Mouse (Mus musculus): Measurements from ENCODE around the gene Slc16a5. TPM values are rescaled to one million over a fixed set of nuclear protein-coding genes. Genes with fewer than 3 reads are reported as not detected.
"Not testable (repeated sequence)": the region's sequence is repeated elsewhere in the genome, so short reads cannot be mapped to it uniquely, and the experiment has no call there.

Slc16a5 gene
- polyA plus RNA-seq, 1 experiment from 2014 or later = 0.15 TPM

DNA sequence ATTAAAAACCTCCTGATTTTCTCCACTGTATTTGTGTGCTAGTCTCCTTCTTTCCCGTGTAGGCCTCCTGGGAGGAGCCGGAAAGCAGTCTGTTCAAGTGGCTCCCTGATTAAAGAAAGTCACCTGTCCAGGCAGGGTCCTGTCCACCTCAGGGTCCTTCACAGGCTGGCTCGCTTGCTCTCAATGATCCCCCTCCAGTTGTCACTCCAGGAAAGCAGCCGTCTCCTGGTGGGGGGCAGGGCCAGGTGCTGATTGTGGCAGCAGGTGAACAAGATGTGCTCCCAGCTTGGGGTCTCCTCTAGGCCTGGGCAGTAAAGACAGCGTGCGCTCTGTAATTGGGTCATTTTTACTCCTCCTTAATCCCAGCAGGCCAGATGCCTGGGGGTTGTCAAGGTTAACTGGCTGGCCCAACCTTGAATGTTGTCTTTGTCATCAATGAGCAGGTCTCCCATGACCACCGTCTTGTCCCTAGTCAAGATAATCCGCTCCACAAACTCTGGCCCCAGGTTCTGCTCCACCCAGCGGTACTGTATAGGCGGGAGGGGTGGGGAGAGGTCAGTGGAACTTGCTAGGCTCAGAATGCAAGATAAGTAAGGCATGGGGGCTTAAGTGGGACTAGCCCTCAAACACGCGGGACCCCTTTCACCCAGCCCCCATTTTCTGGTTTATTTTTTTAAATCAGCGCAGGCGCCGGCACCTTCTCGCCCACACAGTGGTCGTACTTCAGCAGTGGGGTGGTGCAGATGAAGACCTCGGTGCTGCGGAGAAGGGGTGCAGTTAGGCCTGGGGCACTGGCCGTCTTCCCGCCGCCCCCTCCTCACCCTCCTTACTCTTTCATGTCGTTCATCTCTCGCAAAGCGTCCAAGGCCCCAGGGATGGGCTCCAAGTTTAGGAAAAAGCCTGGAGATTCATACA is 28.4 kb downstream of the Slc16a5 start:
- peak; percentile 54; the same call in 1 of the 2 replicates for ATAC-seq (ENCODE audit: low FRiP score, low read depth)
- Histone ChIP-seq H3K27me3 (no peaks in the 10 kb centered on the region), H3K4me2 (replicated peaks) (peak overlapping the region; percentile 85), H3K4me1 (peaks cover 14% of the 10 kb centered on the region), H3K36me3 (peaks cover 19% of the 10 kb centered on the region), H3K9me3 (no peaks in the 10 kb centered on the region), H3K9ac (peak overlapping the region; percentile 78), H3K4me3 (peak overlapping the region; percentile 65), H3K27ac (peak overlapping the region; percentile 49; the same call in 1 of the 2 replicates)
- 23% methylated on average over 25 of the region's 25 CpGs for WGBS

DNA sequence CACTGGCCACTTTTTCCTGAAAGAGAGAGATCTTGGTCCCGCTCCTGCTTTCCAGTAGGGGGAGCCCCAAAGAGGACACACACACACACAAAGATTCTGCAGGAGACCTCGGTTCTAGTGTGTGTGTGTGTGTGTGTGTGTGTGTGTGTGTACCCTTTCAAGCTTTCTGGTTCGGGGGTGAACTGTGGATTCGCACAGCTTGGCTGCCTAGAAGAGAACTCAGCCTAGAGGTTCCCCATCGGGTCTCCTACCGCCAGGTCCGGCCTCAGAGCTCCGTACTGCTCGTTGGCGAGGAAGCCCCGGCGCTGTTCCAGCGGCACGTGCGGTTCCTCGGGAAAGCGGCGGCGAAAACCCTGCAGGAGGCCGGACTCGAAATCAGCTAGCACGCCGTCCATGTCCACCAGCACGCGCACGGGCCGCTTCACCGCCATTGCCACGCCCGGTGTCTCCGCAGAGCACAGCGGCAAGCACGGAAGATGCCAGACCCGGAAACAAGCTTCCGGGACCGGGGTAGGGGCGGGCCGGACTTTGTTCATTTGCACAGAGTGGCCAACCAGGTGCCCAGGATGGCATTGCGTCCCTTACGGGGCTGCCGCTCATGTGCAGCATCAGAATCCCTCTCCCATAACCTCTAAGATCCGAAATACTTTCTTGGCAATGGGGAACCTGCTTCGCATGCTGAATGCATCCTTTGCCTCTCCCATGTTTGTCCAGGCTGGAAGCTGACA is 29.2 kb downstream of the Slc16a5 start, which contains the start of gene Nt5c:
Gene Nt5c (minus strand): TSS at position 507 of the 728 bp plus-strand sequence.
- Histone ChIP-seq H3K4me2 (replicated peaks) (peak within 1 kb of the TSS; percentile 85), H3K27me3 (no peaks in the 10 kb centered on the region), H3K4me1 (peaks cover 14% of the 10 kb centered on the region), H3K36me3 (peaks cover 19% of the 10 kb centered on the region), H3K9ac (peak within 1 kb of the TSS; percentile 78), H3K27ac (peak within 1 kb of the TSS; percentile 79), H3K4me3 (peak within 1 kb of the TSS; percentile 65), H3K9me3 (no peaks in the 10 kb centered on the region)
- ATAC-seq (ENCODE audit: low FRiP score, low read depth) = peak; percentile 82
- WGBS = under 1% methylated on average over 43 of the region's 43 CpGs

GRCm38 (mm10) chr11:115492387-115492786 is 30.1 kb downstream of the Slc16a5 start:
- H3K27ac ChIP-seq = no peak overlapping the region
- peak overlapping the region; percentile 85 for H3K4me2 ChIP-seq (replicated peaks)
- peaks cover 14% of the 10 kb centered on the region for H3K4me1 ChIP-seq
- H3K9me3 ChIP-seq = no peaks in the 10 kb centered on the region
- H3K36me3 ChIP-seq = peaks cover 27% of the 10 kb centered on the region
- ATAC-seq (ENCODE audit: low FRiP score, low read depth) = no peak
- peak overlapping the region; percentile 78 for H3K9ac ChIP-seq
- peak overlapping the region; percentile 65 for H3K4me3 ChIP-seq
- 41% methylated on average over 6 of the region's 6 CpGs for WGBS
- H3K27me3 ChIP-seq = no peaks in the 10 kb centered on the region

DNA sequence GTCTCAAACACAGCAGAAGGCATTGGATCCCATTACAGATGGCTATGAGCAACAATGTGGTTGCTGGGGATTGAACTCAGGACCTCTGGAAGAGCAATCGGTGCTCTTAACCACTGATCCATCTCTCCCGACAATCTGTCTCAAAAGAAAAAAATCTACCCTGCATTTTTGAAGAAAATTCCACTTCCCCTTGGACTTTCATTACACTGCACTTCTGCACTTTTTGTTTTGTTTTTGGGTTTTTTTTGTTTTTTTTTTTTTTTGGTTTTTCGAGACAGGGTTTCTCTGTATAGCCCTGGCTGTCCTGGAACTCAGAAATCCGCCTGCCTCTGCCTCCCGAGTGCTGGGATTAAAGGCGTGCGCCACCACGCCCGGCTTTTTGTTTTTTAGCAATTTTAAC is 34.3 kb downstream of the Slc16a5 start:
- WGBS = 83% methylated on average over 9 of the region's 9 CpGs

GRCm38 (mm10) chr11:115502636-115503035 is 40.4 kb downstream of the Slc16a5 start:
- ATAC-seq (ENCODE audit: low FRiP score, low read depth) = no peak
- H3K4me2 ChIP-seq (replicated peaks) = no peak overlapping the region
- H3K27me3 ChIP-seq = no peaks in the 10 kb centered on the region
- no peaks in the 10 kb centered on the region for H3K9me3 ChIP-seq
- no peak overlapping the region for H3K4me3 ChIP-seq
- no peak overlapping the region for H3K27ac ChIP-seq
- peaks cover 62% of the 10 kb centered on the region for H3K36me3 ChIP-seq
- no peaks in the 10 kb centered on the region for H3K4me1 ChIP-seq
- 86% methylated on average over 6 of the region's 6 CpGs for WGBS
- no peak overlapping the region for H3K9ac ChIP-seq

More for the DNA sequence above, 34.3 kb downstream of the Slc16a5 start:
- H3K4me2 ChIP-seq (replicated peaks); H3K4me1 ChIP-seq; ATAC-seq (ENCODE audit: low FRiP score, low read depth); H3K9ac ChIP-seq; H3K27me3 ChIP-seq; H3K9me3 ChIP-seq; H3K4me3 ChIP-seq; H3K27ac ChIP-seq: not testable (repeated sequence)
- H3K36me3 ChIP-seq = peaks cover 50% of the 10 kb centered on the region

DNA sequence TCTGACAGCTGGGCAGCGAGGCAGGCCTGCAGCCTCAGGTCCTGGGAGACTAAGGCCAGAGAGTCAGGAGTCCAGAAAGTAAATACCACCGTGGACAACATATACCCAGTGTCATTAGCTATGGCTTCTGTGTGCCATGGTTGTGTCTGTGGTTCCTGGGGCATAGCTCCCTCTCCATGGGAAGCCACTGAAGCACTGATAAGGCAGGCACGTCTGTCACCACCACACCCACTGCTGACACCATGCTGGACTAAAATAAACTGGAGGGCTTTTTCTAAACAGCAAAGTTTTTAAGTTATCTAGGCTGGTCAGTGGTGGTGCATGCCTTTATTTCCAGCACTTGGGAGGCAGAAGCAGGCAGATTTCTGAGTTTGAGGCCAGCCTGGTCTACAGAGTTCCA is 44.3 kb downstream of the Slc16a5 start:
- H3K4me1 ChIP-seq = peaks cover 24% of the 10 kb centered on the region
- no peak overlapping the region for H3K9ac ChIP-seq
- no peak for ATAC-seq (ENCODE audit: low FRiP score, low read depth)
- H3K27me3 ChIP-seq = no peaks in the 10 kb centered on the region
- H3K4me2 ChIP-seq (replicated peaks) = no peak overlapping the region
- H3K27ac ChIP-seq = no peak overlapping the region
- no peaks in the 10 kb centered on the region for H3K9me3 ChIP-seq
- peaks cover 26% of the 10 kb centered on the region for H3K36me3 ChIP-seq
- H3K4me3 ChIP-seq = no peak overlapping the region
- 79% methylated on average over 3 of the region's 3 CpGs for WGBS

DNA sequence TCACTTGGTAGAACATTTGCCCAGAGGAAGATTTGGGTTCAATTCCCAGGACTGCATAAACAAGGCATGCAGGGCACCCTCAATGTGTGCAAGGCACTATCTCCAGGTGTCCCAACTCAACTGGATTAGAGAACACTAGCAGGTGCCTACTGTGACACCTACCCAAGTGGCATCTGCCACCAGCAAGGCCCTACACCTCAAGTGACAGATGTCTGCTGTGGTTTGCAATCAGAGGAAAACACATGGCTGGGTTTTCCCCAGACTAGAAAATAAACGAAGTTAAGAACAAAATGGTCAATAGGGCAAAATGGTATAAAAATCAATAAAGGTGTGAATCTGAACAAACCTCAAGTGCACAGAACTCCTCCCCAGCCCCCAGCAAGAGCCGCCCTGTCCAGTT is 45.8 kb downstream of the Slc16a5 start:
- no peak for ATAC-seq (ENCODE audit: low FRiP score, low read depth)
- no peak overlapping the region for H3K4me2 ChIP-seq (replicated peaks)
- H3K36me3 ChIP-seq = peaks cover 13% of the 10 kb centered on the region
- no peak overlapping the region for H3K4me3 ChIP-seq
- H3K9ac ChIP-seq = no peak overlapping the region
- H3K27ac ChIP-seq = no peak overlapping the region
- H3K4me1 ChIP-seq = peaks cover 39% of the 10 kb centered on the region
- 87% methylated on average over 2 of the region's 2 CpGs for WGBS
- no peaks in the 10 kb centered on the region for H3K9me3 ChIP-seq
- no peaks in the 10 kb centered on the region for H3K27me3 ChIP-seq

DNA sequence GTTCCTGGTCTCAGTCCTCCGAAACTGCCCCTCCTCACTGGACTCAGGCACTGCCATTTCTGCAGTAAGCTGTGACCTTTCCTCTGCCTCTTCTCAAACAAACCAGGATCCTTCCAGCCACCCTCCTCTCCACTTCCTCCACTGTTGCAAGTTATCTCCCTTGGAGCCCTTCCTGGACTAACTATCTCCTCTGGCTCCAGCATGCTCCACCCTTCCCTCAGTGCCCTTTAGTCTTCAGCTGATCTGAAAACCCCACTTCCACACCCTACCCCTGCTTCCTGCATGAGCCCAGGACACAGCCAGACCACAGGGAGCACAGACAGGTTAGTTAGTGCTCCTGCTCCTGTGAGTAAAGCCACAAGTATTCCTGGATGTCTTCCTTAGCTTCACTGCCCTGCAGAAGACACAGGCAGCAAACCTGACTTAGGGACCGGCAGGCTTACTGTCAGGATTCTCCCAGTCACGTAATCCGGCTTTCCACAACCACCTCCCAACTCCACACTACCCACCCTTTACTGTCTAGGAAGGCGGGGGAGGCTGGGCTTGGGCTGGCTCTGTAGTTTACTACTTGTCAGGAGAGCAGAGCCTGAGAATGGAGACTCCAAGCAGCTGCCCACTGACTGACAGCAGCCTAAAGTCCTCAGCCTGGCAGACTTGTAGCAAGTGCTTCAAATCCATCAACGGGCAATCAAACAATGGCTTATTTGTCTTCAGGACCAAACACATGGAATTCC is 47.7 kb downstream of the Slc16a5 start:
- Histone ChIP-seq H3K4me2 (replicated peaks) (peak overlapping the region; percentile 89), H3K9ac (peak overlapping the region; percentile 98; the same call in 1 of the 2 replicates)
- WGBS = 50% methylated on average over 6 of the region's 6 CpGs

DNA sequence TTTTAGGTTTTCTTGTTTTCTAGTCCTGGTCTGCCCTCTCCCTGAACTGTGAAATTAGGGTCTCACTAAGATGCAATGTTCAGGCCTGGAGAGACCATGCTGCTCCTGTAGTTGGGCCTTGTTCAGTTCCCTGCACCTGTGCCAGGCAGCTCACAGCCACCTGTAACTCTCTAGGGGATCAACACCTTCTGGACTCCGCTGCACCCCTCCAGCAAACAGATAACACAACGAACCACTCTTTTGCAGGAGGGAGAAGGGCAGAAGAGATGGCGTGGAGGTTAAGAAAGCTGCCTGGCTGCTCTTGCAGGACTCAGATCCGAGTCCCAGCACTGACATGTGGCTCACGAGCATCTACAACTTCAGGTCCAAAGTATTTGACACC is 48.2 kb downstream of the Slc16a5 start:
- H3K27ac ChIP-seq = 0 out of 2 replicates have a peak overlapping the region, but pooled peaks have one; percentile 44
- peaks cover 3% of the 10 kb centered on the region; the same call in 1 of the 2 replicates for H3K36me3 ChIP-seq
- H3K27me3 ChIP-seq = no peaks in the 10 kb centered on the region
- peaks cover 41% of the 10 kb centered on the region for H3K4me1 ChIP-seq
- no peaks in the 10 kb centered on the region for H3K9me3 ChIP-seq
- peak overlapping the region; percentile 89 for H3K4me2 ChIP-seq (replicated peaks)
- H3K4me3 ChIP-seq = peak overlapping the region; percentile 100
- 56% methylated on average over 5 of the region's 5 CpGs for WGBS
- ATAC-seq (ENCODE audit: low FRiP score, low read depth) = no peak
- peak overlapping the region; percentile 98; the same call in 1 of the 2 replicates for H3K9ac ChIP-seq

More for the DNA sequence above, 47.7 kb downstream of the Slc16a5 start:
- peak overlapping the region; percentile 100; the same call in 1 of the 2 replicates for H3K4me3 ChIP-seq
- peak overlapping the region; percentile 44; the same call in 1 of the 2 replicates for H3K27ac ChIP-seq
- no peak for ATAC-seq (ENCODE audit: low FRiP score, low read depth)
- no peaks in the 10 kb centered on the region for H3K9me3 ChIP-seq
- peaks cover 41% of the 10 kb centered on the region for H3K4me1 ChIP-seq
- H3K27me3 ChIP-seq = no peaks in the 10 kb centered on the region
- H3K36me3 ChIP-seq = peaks cover 3% of the 10 kb centered on the region; the same call in 1 of the 2 replicates

DNA sequence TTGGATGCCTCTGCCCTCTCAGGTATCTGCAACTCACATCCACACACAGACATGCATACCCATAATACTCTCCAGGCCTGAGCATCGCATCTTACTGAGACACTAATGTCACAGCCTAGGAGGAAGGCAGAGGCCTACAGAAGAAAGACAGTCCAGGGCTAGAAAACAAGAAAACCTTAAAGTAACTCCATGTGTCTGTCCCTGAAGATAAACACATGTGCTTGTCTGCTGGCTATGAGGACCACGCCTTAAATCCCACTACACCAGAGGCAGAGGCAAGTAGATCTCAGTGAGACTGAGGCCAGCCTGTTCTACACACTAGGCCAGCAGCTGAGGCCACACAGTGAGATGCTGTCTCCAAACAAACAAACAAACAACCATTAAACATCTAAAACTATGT is 48.8 kb downstream of the Slc16a5 start:
- H3K4me1 ChIP-seq = peaks cover 41% of the 10 kb centered on the region
- peak overlapping the region; percentile 98; the same call in 1 of the 2 replicates for H3K9ac ChIP-seq
- H3K27me3 ChIP-seq = no peaks in the 10 kb centered on the region
- peaks cover 3% of the 10 kb centered on the region; the same call in 1 of the 2 replicates for H3K36me3 ChIP-seq
- 80% methylated on average over 2 of the region's 2 CpGs for WGBS
- H3K9me3 ChIP-seq = no peaks in the 10 kb centered on the region
- ATAC-seq (ENCODE audit: low FRiP score, low read depth) = no peak
- H3K27ac ChIP-seq = no peak overlapping the region
- peak overlapping the region; percentile 100 for H3K4me3 ChIP-seq
- peak overlapping the region; percentile 89 for H3K4me2 ChIP-seq (replicated peaks)

DNA sequence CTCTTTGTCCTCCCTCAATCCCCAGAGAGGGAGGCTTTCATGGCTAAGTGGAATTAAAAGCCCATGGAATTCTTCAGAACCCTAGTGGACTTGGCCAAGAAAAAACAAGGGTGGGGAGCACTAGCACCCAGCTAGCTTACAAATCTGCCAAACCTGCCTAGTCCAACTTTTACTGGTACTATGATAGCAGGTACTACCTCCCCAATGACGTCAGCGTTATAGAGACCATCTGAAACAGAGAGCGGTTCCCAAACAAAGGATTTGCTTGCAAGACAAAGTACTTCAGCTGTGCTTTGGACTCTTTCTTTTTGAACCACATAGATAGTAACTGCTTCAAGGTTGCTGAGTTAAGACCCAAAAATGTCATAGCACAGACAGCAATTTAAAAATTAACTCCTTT is 49.7 kb downstream of the Slc16a5 start:
- no peaks in the 10 kb centered on the region for H3K27me3 ChIP-seq
- peaks cover 41% of the 10 kb centered on the region for H3K4me1 ChIP-seq
- peak overlapping the region; percentile 98 for H3K9ac ChIP-seq
- H3K9me3 ChIP-seq = no peaks in the 10 kb centered on the region
- ATAC-seq (ENCODE audit: low FRiP score, low read depth) = no peak
- H3K36me3 ChIP-seq = peaks cover 3% of the 10 kb centered on the region; the same call in 1 of the 2 replicates
- H3K27ac ChIP-seq = 0 out of 2 replicates have a peak overlapping the region, but pooled peaks have one; percentile 39
- WGBS = 61% methylated on average over 3 of the region's 3 CpGs
- H3K4me2 ChIP-seq (replicated peaks) = peak overlapping the region; percentile 89
- peak overlapping the region; percentile 100 for H3K4me3 ChIP-seq
